Mouse (Mus musculus) testis, adult 2 months (tissue): ENCODE measurements at regions not wholly inside any gene's neighbourhood (a gene's known extent, or its start where the extent isn't known, plus 50 kb on each side); places are given as distances from the start of the nearest gene placed in this dataset.

Experiments used
- CTCF ChIP-seq: fragments of 200-500 bp; IDR thresholded peaks from 2 replicates; pipeline ENCODE4 v1.5.1; 2012; ENCODE audit warnings: low read depth, mild to moderate bottlenecking, inconsistent platforms, low read length, moderate library complexity; ENCODE audit not compliant: control insufficient read depth, insufficient read depth, insufficient replicate concordance
- POLR2A ChIP-seq: fragments of 200-500 bp; IDR thresholded peaks from 2 replicates; pipeline ENCODE4 v1.6.1; 2012; ENCODE audit warnings: low read depth, mild to moderate bottlenecking, inconsistent platforms, low read length, moderate library complexity; ENCODE audit not compliant: control insufficient read depth

GRCm38 (mm10) chr1:61152157-61152556 lies 174.4 kb downstream of the Icos start:
- TF ChIP-seq POLR2A (no peak), CTCF (no peak)
